In genomic region chr3:80533706-80534349, GRCm38 (mm10) we compare ENCODE assay signal across 11 mouse cellular contexts.
DNase-seq lines count a peak whose midpoint lies in the region; ATAC-seq lines count a peak whose summit lies in the region.
"Had no signal": no experiment of that assay in that cellular context is flagged by ENCODE, and none has a peak within 500 bp of the region (broad histone marks: within the 10 kb centered on the region; RNA-seq: fewer than 3 reads in every experiment).

No protein-coding gene starts in this region.

- intact Hi-C loops in left cerebral cortex, postnatal 4 days (cut with DNase I) = no loop called here

- peak; percentile 37 for DNase-seq in layer of hippocampus, adult 11-12 months (ENCODE audit: low spot score)
- no peak for DNase-seq in layer of hippocampus, postnatal 10 days (ENCODE audit: low spot score in 2 of 2)
- peak; percentile 21 for DNase-seq in cerebellum, adult 9-10 months
- peak; percentile 46 to 80 for DNase-seq in frontal cortex, postnatal 36 days (ENCODE audit: low spot score in 2 of 2)
- DNase-seq in left cerebral cortex, postnatal 4 days = peak; percentile 13
- no peak for DNase-seq in T-cell, adult 2 months (ENCODE audit: low spot score)
- DNase-seq in thymus, postnatal 4 days = no peak
- DNase-seq: lung, postnatal 4 days; thymus, postnatal 25 days had no signal

- ATAC-seq in megakaryocyte, adult 5-6 weeks (ENCODE audit: poor library complexity, severe bottlenecking) = no peak
- ATAC-seq: midbrain, embryonic 15.5 days had no signal

Comparison
In these comparisons a context has a peak if more than half of its experiments do, and no peak if none do; other contexts are left out.
1. DNase-seq: peak in layer of hippocampus, adult 11-12 months (single experiment), cerebellum, adult 9-10 months (single experiment), frontal cortex, postnatal 36 days (2 of 2) and left cerebral cortex, postnatal 4 days (single experiment); none in layer of hippocampus, postnatal 10 days (0 of 2), T-cell, adult 2 months (single experiment) and thymus, postnatal 4 days (single experiment).